Mouse (Mus musculus) cortical plate, adult 2 months (tissue): Measurements from ENCODE around the gene Fhod1.

Source experiments
- CTCF ChIP-seq: fragments of 200-500 bp; IDR thresholded peaks from 2 replicates; pipeline ENCODE4 v1.5.1; 2011; ENCODE audit warnings: mild to moderate bottlenecking, control low read depth, low read length; ENCODE audit not compliant: insufficient read depth; ENCODE audit errors: extremely low read depth
- POLR2A ChIP-seq: fragments of 200-500 bp; IDR thresholded peaks from 2 replicates; pipeline ENCODE4 v1.6.1; 2011; ENCODE audit warnings: mild to moderate bottlenecking, low read length, control low read depth; ENCODE audit not compliant: insufficient read depth; ENCODE audit errors: extremely low read depth

- TF ChIP-seq POLR2A (no peak), CTCF (no peak)
Measured at GRCm38 (mm10) chr8:105282239-105282638, 65.5 kb downstream of the Fhod1 start.
